Mouse (Mus musculus): ENCODE measurements around the gene Insrr.
"Not testable (repeated sequence)": the region's sequence is repeated elsewhere in the genome, so short reads cannot be mapped to it uniquely, and the experiment has no call there.

The Insrr gene

GRCm38 (mm10) chr3:87832109-87832859 lies 35.5 kb downstream of the Insrr start:
- DNase-seq (ENCODE audit: low spot score) = no peak

- DNase-seq (ENCODE audit: low spot score) = no peak
Observed at GRCm38 (mm10) chr3:87833482-87833881, 36.7 kb downstream of the Insrr start.

GRCm38 (mm10) chr3:87838622-87839021 lies 41.9 kb downstream of the Insrr start:
- DNase-seq (ENCODE audit: low spot score) = peak; percentile 75

GRCm38 (mm10) chr3:87840858-87841257 lies 44.1 kb downstream of the Insrr start:
- no peak for DNase-seq (ENCODE audit: low spot score)

GRCm38 (mm10) chr3:87844981-87845380 lies 48.2 kb downstream of the Insrr start:
- no peak for DNase-seq (ENCODE audit: low spot score)

- no peak for DNase-seq (ENCODE audit: low spot score)
Observed at GRCm38 (mm10) chr3:87846186-87846585, 49.4 kb downstream of the Insrr start.

GRCm38 (mm10) chr3:87846650-87847110 lies 49.9 kb downstream of the Insrr start, which contains the start of gene Sh2d2a:
Sh2d2a (plus strand) TSS chr3:87846755.
- no peak for DNase-seq (ENCODE audit: low spot score)

GRCm38 (mm10) chr3:87847680-87848079 lies 50.9 kb downstream of the Insrr start:
- DNase-seq (ENCODE audit: low spot score) = no peak

- no peak for DNase-seq (ENCODE audit: low spot score)
Observed at GRCm38 (mm10) chr3:87849117-87849516, 52.4 kb downstream of the Insrr start.

- peak; percentile 41 for DNase-seq (ENCODE audit: low spot score)
Observed at GRCm38 (mm10) chr3:87854795-87855568, 58.2 kb downstream of the Insrr start.

GRCm38 (mm10) chr3:87855936-87856335 lies 59.2 kb downstream of the Insrr start:
- DNase-seq (ENCODE audit: low spot score) = no peak

- DNase-seq (ENCODE audit: low spot score) = no peak
Observed at GRCm38 (mm10) chr3:87857666-87858065, 60.9 kb downstream of the Insrr start.

GRCm38 (mm10) chr3:87859813-87860212 lies 63.1 kb downstream of the Insrr start:
- DNase-seq (ENCODE audit: low spot score) = no peak

GRCm38 (mm10) chr3:87864111-87864510 lies 67.4 kb downstream of the Insrr start:
- not testable (repeated sequence) for DNase-seq (ENCODE audit: low spot score)
